Mouse (Mus musculus) adrenal gland (tissue): ENCODE data around the gene Agxt2.

Experiments
- intact Hi-C: fragments of 180-260 bp; cut with DNase I; formaldehyde crosslinking; loops from one replicate; pipeline ENCODE4 v1.15.1; 2025
- long read RNA-seq, 2 experiments: library from polyadenylated mRNA; unstranded; transcript quantifications; one replicate each; pipeline ENCODE4 v2.0.0; 2020; ENCODE audit warnings: borderline replicate concordance in 1 of 2; ENCODE audit not compliant: insufficient replicate concordance in 1 of 2

The Agxt2 gene
- long read RNA-seq, experiment 1, partial matches to known transcripts = 0 of 5 reads
- long read RNA-seq, experiment 1, other reads (novel, unspliced or antisense) = 5 of 5 reads
- long read RNA-seq, experiment 2, partial matches to known transcripts = 2 of 3 reads
- long read RNA-seq, experiment 2, other reads (novel, unspliced or antisense) = 1 of 3 reads

DNA sequence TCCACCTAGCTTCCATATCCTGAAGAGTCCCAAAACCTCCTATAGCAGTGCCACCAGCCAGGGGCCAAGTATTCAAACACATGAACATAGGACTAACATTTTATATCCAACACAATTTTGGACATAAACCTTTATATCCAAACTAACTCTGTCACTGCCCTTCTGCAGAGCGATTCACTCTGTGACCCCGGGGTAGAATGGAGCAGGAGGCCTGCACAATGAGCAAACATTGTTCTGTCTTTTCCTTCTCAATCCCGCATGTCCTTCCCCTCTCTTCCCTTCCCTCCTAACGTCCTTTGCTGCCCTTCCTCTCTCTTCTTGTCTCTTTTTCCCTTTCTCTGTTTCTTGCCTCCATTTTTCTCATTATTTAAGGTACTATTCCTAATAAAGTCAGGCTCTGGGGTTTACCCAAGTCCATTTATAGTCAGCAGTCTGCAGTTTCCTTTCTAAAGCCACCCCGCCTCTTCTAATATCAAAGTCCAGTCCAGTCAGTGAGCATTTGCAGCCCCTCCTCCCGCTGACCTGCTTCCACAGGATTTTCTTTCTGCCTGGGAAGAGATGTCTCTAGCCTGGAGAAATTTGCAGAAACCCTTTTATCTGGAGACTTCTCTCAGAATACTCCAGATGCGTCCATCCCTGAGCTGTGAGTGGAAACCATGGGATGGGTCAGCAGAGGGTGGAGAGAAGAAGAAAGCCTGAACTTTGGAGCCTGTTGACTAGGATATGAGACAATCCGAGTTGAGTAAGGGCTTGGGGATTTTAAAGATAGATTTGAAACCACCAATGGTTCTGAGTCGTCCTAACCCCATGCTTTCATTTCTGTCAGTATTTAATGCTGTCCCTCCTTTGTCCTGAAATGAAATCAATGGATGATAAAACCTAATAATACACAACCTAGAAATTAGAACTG is at the start of gene Agxt2:
Gene Agxt2 (plus strand): TSS at position 494 of the 910 bp plus-strand sequence.
- intact Hi-C loops = no loop called here

DNA sequence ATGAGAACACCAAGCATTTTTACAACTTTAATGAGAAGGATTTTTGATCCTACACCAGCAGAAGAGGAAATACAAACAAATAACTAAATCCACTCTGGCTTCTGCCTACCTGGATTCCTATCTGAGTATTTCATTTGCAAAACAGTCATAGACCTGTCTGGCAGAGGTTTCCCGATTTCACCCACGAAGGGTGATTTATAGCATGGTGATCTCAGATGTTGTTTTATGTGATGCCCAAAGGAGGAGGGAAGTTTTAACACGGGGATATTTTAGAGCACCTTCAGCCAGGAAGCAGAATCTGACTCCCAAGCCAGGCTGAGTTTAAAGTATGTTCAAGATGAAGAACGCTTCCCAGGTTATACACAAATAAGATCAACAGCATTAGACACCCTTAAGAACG is 46.5 kb upstream of the Agxt2 start:
- intact Hi-C loops = loop anchor here (2.0 to 10.0 kb wide), 2 partner anchors 133 to 857 kb away; no protein-coding TSS in a partner anchor

DNA sequence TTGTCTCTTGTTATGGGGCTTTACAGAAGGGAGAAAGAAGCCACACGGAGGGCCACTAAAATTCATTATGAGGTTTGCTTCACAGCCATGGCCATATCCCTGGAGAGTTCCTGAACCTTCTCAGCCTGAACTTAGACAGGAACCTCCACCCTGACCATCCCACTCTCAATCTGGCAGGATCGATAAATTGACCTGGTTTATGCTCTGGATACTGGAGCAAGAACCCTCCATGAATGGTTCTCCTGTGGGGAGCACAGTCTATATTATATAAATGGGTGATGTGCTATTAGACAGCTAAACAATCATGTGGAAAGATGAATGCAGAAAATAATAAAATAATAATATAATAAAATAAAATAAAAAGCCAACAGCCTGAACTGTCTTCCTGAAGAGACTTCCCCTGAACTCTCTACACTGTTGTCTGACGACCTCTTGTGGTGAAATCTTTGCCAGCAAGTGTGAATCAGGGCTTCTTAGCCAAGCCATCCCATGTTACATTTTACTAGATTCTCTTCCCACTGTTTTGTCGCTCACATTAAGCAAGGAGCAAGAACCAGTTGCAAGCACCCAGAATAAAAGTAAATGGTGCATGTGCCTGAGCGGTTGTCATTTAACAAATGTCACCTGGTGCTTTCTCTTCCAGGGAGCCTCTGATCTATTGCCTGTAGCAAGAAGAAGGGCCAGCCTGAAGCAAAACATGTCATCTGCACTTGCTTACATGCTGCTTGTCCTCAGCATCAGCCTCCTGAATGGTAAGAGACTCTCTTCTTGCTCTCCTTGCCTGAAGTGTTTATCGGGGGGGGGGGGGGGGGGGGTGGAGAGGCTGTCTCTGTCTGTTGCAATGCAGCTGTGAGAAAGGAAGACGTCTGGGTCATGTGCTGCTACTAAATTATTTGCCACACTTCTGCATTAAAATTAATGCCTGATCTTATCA is 44.5 kb upstream of the Agxt2 start:
- intact Hi-C loops = loop anchor here (2.0 to 10.0 kb wide), 2 partner anchors 135 to 859 kb away; no protein-coding TSS in a partner anchor

DNA sequence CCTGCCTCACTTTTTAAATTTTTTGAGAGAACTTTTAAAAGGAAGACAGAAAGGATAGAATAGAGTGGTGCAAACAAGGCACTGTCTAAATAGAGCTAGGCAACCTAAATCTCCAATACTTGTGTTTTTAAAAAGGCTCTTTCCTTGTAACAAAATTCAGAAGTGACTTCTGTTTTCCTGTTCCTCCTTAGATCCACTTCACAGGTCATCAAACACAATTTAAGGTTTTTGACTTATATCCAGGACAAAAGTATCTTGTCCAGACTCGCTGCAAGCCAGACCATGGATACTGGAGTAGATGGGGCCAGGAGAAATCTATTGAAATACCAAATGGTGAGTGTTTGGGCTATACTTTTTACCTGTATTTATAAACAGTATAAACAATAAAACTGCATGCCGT is 33.3 kb upstream of the Agxt2 start, which contains the start of gene Gm21973:
Gene Gm21973 (plus strand): TSS at position 301 of the 400 bp plus-strand sequence.
- intact Hi-C loops = no loop called here

DNA sequence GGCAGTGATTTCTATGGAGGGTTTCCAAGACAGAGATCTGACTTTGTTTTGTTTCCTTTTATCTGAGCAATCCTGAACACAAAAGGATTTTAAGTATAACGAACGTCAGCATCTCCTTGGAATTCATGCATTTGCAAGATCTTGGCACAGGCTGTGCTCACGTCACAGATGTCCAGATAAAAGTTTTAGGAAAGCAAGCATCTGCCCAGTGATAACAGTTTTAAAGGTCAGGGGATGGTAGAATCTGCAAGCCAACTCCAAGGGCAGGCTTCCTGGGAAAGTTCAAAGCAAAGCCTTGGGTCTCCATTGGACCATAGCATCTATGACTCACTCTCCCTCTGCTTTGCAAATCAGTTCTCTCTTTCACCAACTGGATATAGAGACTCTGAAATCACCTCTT is 27.7 kb upstream of the Agxt2 start:
- intact Hi-C loops = loop anchor here (5.0 to 10.0 kb wide), 2 partner anchors 47 to 114 kb away; no protein-coding TSS in a partner anchor

DNA sequence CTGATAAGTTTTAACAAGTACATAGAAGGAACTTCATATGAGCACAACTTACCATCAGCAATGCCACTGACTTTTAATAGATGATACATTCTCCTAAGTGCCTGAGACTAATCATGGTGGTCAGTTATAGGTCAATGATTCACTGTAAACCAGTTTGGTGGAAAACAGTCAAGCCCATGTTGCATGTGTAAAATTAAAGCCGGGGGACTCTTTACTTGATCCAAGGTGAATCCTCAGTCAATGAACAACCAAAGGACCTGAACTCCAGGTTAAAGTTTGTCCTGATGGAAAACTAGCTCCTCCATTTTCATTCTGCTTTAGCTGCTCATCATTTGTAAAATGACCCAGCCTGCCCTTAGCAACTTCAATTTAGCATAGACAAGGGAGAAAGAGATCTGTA is 25.8 kb upstream of the Agxt2 start:
- intact Hi-C loops = loop anchor here (5.0 to 10.0 kb wide), 2 partner anchors 45 to 112 kb away; no protein-coding TSS in a partner anchor

DNA sequence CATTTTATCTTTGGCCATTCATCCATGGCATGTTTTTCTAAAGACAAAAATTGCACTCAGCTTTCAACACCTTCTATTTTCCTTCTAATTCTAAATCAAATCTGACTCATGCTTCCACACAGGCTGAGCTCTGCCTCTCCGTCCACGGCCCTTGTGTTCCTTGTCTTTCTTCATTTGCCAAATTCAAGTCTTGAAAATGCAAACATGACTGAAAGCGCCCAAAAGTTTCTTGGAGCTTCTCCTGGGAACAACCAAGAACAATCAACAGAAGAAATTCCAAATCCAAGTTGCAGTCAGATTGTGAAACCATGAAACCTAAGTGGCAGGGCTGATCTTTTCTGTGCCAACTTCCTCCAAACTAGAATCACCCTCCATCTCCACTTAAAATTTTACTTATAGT is 19.7 kb upstream of the Agxt2 start:
- intact Hi-C loops = loop anchor here (10.0 kb wide), 1 partner anchor 106 kb away; no protein-coding TSS in a partner anchor

DNA sequence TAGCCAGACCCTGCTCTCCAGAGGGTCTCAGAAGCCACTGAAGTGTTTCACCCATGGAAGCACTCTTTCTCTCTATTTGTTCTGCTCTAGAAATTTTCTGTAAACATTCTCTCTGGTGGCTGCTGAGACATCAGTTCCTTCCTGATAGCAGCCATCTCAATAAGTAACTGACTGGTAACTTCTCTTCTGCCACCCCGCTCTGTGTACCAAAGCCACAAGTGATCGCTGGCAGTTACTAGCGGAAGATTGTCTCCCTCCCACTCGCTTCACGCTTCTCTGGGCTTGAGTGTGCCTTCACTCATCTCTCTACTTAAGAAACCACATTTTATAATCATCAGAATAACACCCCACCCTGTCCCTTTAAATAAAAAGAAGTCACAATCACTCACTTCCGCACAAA is 11.3 kb upstream of the Agxt2 start:
- intact Hi-C loops = no loop called here

DNA sequence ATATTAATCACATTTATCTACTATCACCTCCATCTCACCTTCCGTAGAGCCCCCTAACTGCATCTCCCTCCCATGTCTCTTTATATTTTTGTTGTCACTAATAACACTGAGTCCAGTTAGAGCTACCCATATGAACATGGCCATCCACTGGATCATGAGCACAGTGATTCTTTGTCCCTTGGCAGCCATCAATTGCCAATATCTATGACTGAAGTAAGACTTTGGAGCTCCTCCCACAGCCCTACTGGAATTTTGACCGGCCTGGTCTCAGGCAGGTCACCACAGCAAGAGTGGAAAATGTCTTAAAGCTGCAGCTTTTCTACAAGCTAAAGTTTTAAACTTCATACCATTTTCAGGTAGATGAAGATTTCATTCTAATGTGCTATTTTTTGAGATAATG is 8.0 kb downstream of the Agxt2 start:
- intact Hi-C loops = no loop called here

DNA sequence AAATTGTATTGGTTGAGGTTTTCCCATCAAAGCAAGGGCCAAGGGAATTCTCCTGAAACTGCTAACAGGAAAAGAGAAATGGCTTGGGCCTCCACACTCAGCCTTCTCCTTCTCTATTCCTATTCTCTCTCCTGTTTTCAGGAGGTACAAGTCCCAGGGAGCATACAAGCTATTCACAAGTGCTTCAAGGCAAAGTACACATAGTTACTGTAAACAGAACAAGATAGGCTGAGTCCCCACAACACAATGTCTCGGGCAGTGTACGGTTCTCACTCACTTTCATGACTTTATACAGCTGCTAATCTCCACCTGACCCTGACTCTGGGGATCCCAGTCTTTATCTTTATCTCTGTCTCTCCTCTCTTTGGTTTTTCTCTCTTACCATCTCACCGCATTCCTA is 17.1 kb downstream of the Agxt2 start:
- intact Hi-C loops = loop anchor here (5.0 kb wide), 1 partner anchor 43 kb away; no protein-coding TSS in a partner anchor

DNA sequence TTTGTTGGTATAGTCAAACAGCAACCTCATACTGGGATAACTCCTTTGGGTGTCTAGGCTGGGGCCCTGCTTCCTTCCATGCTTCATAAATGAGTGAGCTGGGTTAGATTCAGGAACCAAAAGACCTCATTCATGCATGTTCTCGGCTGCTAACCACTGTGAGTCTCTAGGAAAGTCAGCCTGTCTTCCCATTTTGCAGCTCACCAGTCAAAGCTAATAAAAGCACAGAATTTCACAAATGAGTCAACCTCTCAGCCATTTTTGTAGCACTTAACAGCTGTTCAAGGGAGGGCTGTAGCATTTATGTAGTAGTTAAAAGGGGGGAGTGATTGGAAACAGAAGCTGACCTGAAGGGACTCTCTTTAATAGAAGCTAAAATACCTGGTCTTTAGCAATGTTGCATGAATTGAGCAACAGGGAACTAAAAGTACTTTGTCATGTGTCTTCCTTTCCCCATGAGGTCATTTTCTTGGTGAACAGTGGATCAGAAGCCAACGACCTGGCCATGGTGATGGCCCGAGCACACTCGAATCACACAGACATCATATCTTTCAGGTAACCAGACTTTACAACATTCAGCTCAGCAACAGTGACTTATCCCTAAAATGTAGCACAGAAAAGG is 20.1 kb downstream of the Agxt2 start:
- intact Hi-C loops = loop anchor here (5.0 kb wide), 1 partner anchor 46 kb away; no protein-coding TSS in a partner anchor

DNA sequence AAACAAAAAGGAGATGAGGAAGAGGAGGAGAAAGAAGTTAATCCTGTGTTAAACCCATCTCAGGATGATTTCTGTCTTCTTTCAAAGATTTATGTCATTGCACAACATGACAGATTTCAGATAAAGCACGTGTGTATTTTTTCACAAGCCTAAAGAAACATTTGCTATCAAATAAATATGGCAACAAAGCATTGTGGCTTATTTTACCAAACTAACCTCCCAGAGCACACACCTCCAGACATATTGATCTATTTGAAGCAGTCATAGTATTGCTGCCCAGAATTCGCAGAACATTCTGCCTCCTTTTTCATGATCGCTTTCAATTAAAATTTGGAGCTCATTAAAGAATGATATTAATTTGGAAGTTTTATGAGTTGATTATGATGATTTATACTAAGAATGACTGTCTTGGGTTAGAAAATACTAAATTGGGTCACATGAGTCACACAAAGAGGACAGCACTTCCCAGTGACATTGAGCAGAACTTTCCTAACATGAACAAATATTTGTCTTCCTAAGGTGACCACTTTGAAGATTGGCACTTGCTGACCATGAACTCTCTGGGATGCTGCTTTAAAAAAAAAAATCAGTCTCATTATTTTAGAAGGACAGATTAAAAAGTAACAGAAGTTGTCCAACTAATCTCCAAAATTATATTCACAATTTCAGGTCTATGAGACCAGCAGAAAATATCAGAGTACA is 21.6 kb downstream of the Agxt2 start:
- intact Hi-C loops = loop anchor here (5.0 kb wide), 1 partner anchor 48 kb away; no protein-coding TSS in a partner anchor

DNA sequence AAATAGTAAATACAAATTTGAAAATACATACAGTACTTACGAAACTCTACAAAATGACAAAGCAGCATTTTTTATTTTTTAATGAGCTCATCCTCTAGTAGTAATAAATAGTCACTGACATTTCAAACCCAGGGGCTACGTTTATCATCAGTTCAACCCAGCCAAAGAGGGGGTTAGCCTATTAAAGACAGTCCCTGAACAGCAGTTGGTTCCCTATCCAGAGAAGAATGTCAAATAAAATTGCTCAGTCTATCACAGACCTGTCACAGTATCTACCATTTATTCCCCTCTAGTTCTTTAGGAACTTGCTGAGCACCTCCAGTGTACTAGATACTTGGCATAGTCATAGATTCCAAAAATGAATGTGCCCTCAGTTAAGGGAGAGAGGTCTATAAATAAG is 28.9 kb downstream of the Agxt2 start:
- intact Hi-C loops = no loop called here

DNA sequence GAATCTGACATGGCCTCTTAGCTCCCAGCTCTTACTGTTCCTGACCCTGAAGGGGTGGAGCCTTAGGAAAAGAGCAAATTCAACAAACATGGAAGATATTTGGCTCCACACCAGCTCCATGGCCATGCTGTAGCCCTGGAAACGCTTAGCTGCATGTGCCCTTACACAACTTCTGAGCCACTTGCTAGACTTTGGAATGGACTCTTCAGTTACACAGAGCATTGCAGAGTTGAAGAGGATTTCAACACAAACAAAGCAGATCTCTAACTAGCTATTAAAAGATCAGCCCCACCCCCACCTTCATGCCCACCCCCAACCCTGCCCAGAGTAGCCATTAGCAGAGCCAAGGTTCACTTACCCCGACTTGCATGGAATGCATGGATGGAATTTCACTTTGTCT is 41.5 kb downstream of the Agxt2 start:
- intact Hi-C loops = no loop called here

DNA sequence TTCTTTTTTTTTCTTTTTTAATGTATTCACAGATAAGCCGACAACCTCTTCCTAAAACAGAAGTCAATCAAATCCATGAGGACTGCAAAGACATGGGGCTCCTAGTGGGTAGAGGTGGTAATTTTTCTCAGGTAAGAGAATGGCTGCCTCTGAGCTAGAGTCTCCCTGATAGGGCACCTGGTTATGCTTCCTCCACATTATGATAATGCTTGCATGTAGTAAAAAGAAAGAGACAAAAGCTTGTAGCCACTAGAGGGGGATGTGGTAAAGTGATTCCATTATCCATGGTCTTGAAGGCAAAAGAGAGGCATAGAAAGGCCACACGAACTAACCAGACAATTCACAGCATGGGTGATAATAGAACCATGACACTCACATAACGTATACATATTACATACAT is 42.1 kb downstream of the Agxt2 start:
- intact Hi-C loops = no loop called here

DNA sequence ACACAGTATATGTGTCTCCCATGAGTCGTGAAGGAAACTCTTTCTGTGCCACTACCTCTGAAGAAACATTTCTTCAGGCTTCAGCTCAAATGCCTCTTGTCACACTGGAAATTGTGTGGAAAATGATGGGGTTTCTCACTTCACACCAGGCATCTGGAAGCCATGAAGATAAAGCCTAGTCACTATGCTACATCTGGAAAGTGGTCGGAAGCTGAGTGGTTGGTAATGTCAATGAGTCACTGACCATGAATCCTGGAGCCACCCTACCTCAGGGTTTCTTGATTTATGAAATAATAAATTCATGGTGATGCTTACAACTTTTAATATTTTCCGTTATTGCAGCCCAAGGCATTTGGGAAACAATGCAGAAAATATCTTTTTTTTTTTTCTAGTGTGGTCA is 51.5 kb downstream of the Agxt2 start:
- intact Hi-C loops = no loop called here

DNA sequence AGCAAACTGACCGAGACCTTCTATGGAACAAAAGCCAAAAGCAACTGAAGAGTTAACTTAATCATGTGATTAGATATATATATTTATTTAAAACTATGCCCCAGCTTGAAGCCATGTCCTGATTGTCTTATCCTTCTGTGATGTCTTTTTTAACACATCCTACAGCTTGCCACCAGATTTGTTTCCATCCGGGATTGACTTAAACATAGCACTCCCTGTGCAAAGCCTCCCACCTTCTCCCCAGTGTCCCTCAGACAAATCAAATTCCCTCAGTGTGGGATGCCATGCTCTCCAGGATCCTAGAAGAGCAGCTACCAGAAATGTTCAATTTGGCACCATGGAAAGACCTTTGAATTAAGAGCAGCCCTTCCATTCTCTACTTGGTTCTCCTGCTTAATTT is 52.5 kb downstream of the Agxt2 start:
- intact Hi-C loops = no loop called here

DNA sequence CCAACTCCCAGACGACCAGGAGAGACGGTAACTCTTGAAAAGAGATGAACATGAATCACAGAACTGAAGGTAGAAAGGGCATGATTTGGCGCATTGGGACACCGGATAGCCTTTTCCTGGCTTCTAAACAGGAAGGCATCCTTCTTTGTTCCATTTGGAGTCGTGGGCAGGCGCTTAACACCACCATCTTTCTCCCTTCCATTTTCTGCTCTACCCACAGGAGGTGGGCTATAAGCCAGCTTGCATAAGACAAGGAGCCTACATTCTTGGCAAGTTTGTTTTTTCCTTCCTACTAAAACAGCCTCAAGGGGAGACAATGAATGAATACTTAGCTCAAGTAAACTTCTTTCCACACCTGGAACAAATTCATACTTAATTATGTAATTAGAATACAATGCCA is 55.3 kb downstream of the Agxt2 start:
- intact Hi-C loops = no loop called here

DNA sequence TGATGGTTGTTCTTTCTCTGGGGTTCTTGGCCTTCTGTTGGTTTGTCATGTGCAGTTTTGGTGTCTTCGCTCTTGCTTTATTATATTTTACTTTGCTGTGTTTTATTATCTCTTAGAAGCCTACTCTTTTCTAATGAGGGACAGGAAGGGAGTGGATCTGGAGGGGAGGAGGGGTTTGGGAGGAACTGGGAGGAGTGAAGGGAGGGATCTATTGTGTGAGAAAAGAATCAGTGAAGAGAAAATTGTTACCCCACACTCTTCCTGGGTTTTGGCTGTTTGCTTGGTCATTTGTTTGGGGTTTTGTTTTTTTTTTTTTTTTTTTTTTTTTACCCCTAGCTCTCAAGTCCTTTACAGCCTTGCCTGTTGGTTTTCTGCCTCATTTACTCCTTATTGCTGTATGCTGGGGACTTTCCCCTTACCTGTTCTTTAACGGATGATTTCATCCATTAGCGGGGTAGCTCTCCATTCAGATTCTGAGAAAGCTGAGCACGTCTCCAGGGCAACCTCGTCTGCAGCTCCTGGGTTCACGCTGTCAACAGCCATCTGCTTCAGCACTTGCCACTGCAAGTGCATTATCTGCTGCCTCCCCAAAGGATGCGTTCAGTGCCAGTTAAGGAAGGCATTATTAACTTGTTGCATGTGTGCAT is 62.9 kb downstream of the Agxt2 start:
- intact Hi-C loops = no loop called here

DNA sequence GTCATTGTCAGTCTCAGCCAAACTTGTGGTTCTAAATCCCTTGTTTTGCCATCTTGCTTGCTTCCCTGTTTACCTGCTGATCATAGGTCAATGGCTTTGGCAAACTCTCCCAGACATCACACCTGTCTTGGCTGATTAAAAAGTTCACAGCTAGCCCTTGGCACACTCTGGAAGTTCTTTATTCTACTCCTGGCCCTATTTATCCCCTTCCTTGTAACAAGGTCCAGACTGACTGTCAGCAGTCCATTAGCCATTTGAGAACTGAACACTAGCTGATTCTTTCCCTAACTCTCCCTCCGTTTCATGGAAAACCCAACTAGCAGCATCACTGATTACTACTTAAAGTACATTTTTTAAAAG is 63.4 kb downstream of the Agxt2 start:
- intact Hi-C loops = no loop called here
